Mouse (Mus musculus) adrenal gland, adult 8-10 months (tissue): ENCODE results near the gene Ranbp17. TPM values are rescaled to one million over a fixed set of nuclear protein-coding genes. Genes with fewer than 3 reads are reported as not detected.
A peak's percentile ranks its signal among the peaks of the same experiment; 100 is the strongest.

Experiments used
- DNase-seq: peaks from one replicate; pipeline ENCODE4 v3.0.0; 2022
- total RNA-seq, 4 experiments: library from RNA; stranded (reverse); gene quantifications; 2 replicates each; pipeline ENCODE4 v1.2.4; 2022

The Ranbp17 gene
- total RNA-seq, 4 experiments from 2014 or later = 2.7 to 9.9 (median 6.0) TPM

DNA sequence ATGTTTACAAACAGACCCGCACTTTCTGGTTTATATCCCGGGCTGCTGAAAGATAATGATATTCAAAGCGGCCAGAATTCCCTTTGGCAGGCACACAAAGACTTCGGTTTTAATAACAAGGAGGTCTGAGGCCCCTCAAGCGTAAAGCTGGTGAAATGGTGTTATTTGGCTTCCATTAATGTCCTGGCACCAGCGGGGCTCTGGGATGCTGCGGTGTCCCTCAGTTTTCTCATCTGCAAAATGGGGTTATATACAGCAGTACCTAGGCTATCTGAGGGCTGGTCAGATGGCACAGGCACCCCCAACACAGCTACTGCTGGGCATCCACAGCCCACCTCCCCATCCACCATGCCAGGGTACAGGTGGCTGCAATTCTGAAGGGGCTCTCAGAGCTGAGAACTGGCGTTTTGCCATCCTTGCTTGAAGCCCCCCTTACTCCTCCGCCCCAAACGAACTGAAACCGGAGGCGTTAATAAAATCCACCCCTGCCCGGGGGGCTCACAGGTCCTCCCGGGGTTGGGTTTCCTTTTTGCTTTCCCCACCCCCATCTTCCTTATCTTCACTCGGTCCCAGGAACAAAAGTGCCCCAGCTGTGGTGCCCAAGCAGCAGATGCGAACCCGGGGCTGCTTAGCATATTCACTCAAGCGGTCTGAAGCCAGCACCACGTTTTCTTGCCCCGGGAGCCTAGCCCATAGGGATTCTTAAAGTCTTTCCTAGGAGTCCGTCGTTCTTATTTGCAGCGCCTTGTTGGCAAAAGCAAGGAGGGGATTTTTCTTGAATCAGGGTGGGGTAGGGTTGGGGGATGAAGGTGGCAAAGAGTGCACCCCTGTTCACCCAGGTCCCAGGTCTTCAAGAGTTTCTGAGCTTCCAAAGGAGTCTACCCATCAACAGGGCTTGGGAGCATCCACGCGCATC lies 317.8 kb downstream of the Ranbp17 start:
- DNase-seq = no peak

DNA sequence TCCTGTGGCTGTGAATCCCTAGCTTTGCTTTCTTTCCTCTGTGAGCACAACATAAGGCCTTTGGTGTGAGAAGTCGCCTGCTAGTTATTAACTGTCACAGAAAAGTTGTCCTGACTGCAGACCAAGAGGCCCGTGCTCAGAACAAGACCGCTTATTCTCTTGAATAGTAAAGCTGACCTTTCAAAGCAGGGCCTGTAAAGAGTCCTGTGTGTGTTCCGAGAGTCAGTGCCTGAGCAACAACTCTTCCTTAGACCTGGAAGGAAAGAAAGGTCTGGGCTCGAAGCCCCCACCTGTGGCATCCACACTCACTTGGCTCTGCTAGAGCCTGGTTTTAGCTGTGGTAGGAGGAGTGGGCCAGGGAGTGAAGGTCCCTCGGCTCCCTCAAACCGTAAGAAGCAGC lies 318.5 kb downstream of the Ranbp17 start:
- no peak for DNase-seq

DNA sequence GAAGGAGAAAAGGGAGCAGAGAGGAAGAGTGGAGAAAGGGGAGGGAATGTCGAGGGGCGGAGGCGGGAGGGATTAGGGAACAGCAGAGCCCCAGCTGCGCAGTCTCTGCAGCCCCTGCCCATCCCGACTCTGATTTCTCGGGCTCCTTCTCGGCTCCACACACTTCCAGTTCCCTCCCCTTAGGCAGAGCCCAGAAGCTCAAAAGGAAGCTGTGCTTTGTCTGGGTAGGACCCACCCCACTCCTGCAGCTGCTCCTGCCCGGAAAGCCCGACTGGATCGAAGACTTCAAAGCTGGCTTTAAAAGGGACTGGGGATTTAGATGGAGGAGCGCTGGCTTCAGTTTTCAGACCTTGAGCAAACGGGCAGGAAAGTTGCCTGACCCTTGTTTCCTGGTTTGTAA lies 319.9 kb downstream of the Ranbp17 start:
- no peak for DNase-seq

DNA sequence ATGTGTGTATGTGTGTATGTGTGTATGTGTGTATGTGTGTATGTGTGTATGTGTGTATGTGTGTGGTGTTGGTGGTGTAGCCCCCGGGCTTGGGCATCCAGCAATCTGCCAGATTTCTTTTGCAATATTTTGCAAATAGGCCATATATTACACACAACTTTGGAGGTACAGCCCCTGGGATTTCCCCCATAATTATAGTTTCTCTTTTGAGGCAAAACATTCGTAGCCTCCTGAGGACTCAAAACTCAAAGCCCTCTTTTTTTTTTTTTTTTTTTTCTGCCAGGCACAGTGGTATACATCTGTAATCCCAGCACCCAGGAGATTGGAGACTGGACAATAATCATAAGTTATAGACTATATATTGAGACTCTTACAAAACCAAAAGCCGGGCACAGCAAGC lies 331.7 kb downstream of the Ranbp17 start:
- DNase-seq = no peak

DNA sequence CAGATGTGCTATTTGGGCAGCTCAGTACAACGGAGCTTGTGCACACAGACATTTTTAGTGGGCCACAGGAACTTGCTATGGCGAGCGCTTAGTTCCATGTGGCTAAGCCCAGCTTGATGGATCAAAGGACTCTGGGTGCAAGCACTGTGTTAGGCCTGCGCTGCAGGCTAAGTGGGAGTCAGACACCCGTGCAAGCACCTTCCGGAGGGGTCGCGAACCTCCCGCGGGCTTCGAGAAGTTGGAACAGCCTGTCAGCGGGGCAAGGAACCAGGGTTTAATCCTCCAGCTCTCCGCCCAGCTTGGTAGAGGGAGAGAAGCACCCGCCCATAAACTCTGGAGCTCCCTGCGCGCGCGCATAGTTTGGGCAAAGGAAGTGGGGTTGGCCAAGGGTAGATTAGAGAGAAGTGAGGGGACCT lies 332.8 kb downstream of the Ranbp17 start:
- DNase-seq = no peak

DNA sequence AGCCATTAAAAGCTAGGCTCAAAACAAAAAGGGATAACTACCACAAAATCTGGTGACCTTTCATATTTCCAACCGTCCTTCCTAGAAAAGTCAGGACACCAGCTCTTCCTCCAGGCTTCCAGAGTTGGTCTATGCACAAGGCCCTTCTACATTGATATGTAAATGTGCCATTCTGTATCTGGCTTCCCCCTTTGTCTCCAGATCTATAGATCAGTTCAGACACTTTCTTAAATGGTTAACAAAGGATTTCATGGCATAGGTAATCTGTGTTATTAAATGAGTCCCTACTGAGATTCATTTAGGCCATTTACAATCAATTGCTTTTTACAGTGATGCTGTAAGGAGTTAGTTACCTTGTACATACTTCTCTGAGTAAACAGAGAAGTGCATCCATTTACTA lies 333.7 kb downstream of the Ranbp17 start:
- DNase-seq = no peak

DNA sequence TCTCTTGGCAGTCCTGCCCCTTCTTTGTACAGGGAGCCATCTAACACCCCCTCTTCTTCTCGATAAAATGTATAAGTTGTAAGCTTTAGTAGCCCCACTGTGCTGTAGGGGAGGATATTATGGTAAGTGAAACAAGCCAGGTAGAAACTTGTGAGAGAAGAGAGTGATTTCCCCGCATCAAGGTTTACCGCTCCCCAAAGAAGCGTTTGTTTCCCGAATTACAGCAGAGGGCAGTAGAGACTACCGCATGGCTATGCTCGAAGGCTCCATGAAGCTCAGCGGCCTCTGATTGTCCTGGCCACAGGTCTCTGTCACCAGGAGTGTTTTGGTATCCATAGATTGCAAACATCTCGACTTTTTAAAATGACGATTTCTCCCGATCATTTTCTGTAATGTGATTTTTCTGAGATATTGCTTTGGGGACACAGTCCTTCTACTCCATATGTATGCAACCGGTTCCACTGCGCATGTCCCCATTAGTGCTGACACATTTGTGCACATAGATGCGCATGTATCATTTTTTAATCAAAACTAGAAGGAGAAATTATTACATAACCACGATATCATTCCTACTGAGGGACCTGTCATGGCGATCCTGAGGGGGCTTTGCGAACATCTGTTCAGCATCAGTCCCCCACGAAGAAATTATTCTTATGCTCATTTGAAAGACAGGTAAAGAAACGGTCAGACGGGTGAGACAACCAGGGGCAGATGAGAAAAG lies 336.9 kb downstream of the Ranbp17 start:
- DNase-seq = no peak

DNA sequence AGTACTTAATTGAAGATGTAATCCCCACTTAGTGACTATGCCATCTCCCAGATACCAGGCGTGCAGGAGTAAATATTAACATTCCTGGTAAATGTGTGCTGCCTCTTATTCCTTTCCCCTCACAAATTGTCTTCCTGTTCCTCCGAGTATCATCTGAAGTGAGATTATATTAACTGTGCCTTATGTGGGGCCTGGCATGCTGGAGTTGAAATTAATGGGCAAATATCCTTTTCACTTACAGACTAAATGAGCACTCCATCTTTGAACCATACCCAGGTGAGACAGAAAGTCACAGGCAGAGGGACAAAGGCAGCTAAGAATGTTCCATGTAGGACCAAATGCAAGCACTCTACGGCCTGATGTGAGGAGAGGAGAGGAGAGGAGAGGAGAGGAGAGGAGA lies 337.8 kb downstream of the Ranbp17 start:
- DNase-seq = no peak

DNA sequence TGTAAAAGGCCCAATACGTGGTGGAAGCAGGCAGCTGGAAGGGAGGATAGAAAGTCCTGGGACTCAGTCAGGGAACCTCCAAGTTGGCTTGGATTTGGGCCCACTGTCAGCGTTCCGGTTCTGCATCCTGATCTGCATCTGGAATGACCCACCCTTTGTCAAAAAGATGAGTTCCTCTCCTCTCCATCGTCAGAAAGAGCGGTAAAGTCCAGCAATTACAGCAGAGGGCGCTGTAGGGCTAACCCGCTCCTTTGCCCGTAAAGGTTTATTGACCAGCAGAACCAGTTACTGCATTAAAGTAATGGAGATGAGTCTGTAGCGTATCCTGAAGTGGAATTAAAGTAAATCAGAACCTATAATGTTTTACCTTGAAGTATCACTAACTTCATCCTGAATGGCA lies 343.1 kb downstream of the Ranbp17 start:
- no peak for DNase-seq

DNA sequence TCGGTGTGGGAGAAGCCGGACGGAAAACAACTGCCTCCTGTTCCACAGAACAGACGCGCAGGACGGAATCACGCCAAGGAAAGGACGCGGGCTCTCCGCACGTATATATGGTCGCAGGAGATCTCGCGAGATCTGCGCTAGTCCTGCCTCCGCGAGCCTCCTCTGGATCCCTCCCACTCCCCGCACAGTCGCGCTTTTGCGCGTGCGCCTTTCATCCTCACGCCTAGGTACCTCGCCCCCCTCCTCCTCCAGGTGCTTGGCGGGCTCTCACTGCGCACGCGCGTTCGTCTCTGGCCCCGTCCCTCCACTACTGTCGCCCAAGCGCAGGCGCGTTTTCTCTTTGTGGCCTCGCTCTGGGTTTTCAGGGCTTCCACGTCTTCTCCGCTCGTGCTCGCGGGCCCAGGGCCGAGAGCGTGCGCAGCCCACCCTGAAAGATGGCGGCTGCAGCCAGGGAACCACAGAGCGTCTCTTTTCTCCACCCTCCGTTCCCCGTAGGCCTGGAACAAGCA lies 350.5 kb downstream of the Ranbp17 start, which contains the start of gene Npm1:
Gene Npm1 (minus strand): TSS at position 209 of the 509 bp plus-strand sequence.
- DNase-seq = peak; percentile 99

DNA sequence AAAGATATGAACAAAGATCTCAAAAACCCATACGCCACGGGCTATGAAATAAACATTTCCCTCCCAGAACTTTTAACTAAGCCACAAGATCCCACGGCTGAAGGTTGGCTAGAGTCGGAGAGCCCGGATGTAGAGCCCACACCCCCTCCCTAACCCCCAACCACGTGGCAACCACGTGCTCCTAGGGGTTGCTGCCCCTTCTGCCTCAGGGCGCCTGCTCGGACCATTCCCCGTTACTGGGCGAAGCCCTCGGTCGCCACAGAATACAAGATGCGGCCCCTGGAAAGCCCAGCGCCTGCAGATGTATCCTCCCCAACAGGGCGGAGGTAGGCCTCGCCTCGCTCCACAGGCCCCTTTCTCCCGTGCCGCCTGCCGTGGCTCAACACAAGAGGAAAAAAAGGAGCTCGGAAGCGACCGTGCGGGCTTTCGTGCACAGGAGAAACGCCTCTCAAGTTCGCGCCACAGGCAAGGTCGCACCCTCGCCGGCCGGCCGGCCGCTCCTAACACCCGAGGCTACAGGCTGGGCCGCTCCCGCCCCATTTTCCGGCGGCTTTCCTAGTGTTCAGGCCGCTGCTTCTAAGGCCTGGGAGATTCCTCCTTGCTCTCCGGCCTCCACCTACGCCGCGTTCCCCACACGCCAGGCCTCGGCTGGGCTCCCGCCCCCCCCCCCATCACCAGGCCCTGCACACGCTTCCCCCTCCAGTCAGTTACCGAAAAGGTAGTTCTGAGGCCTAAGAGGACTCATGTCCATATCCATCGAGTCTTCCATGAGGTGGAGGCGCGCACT lies 351.1 kb downstream of the Ranbp17 start:
- peak; percentile 56 for DNase-seq

Other genes starting within 250 kb of the Ranbp17 start
- gene Gm12117, start 237.0 kb downstream of the Ranbp17 start, total RNA-seq = not detected
- gene Gabrp, start 65.2 kb upstream of the Ranbp17 start, total RNA-seq = not detected
- not detected for gene D130052B06Rik, start 85.6 kb upstream of the Ranbp17 start, total RNA-seq